Mouse (Mus musculus): ENCODE data around the gene Zkscan5. TPM values are rescaled to one million over a fixed set of nuclear protein-coding genes. Genes with fewer than 3 reads are reported as not detected.
A peak's percentile ranks its signal among the peaks of the same experiment; 100 is the strongest.

Gene Zkscan5
- polyA plus RNA-seq, 1 experiment, result 11.2 TPM

- Histone ChIP-seq H3K4me3 (replicated peaks; ENCODE audit: insufficient read depth, low read depth, low read length) (no peak overlapping the region), H3K27ac (ENCODE audit: insufficient read depth, low read length) (no peak overlapping the region), H3K27me3 (ENCODE audit: control insufficient read depth, insufficient read depth, low read length) (no peaks in the 10 kb centered on the region), H3K4me1 (ENCODE audit: control insufficient read depth, insufficient read depth, low read length) (no peaks in the 10 kb centered on the region; the same call in 1 of the 2 replicates)
- DNase-seq, result no peak
- WGBS, result 81% methylated on average over 4 of the region's 4 CpGs
- no peak for TF ChIP-seq CTCF (IDR thresholded peaks at IDR 0.05; ENCODE audit: borderline replicate concordance, insufficient read depth, low read depth, low read length)
- no peak for TF ChIP-seq POLR2A (IDR thresholded peaks at IDR 0.05; ENCODE audit: borderline replicate concordance, insufficient read depth, low read length)
Measured at GRCm38 (mm10) chr5:145230641-145231040, 26.3 kb downstream of the Zkscan5 start.

- Histone ChIP-seq H3K4me1 (ENCODE audit: control insufficient read depth, insufficient read depth, low read length) (no peaks in the 10 kb centered on the region; the same call in 1 of the 2 replicates), H3K4me3 (replicated peaks; ENCODE audit: insufficient read depth, low read depth, low read length) (peak within 1 kb of the TSS; percentile 87), H3K27ac (ENCODE audit: insufficient read depth, low read length) (peak within 1 kb of the TSS; percentile 88), H3K27me3 (ENCODE audit: control insufficient read depth, insufficient read depth, low read length) (no peaks in the 10 kb centered on the region)
- peak; percentile 98 to 99 for DNase-seq
- TF ChIP-seq POLR2A (IDR thresholded peaks at IDR 0.05; ENCODE audit: borderline replicate concordance, insufficient read depth, low read length) (peak; percentile 98), CTCF (IDR thresholded peaks at IDR 0.05; ENCODE audit: borderline replicate concordance, insufficient read depth, low read depth, low read length) (no peak)
- under 1% methylated on average over 42 of the region's 42 CpGs for WGBS
Measured at GRCm38 (mm10) chr5:145231367-145231871, 27.1 kb downstream of the Zkscan5 start, which contains the start of gene Zfp655. Gene Zfp655 (plus strand): TSS chr5:145231715.

- Histone ChIP-seq H3K4me1 (ENCODE audit: control insufficient read depth, insufficient read depth, low read length) (no peaks in the 10 kb centered on the region; the same call in 1 of the 2 replicates), H3K27ac (ENCODE audit: insufficient read depth, low read length) (peak overlapping the region; percentile 14; the same call in 1 of the 2 replicates), H3K4me3 (replicated peaks; ENCODE audit: insufficient read depth, low read depth, low read length) (peak overlapping the region; percentile 87), H3K27me3 (ENCODE audit: control insufficient read depth, insufficient read depth, low read length) (no peaks in the 10 kb centered on the region)
- TF ChIP-seq CTCF (IDR thresholded peaks at IDR 0.05; ENCODE audit: borderline replicate concordance, insufficient read depth, low read depth, low read length) (no peak), POLR2A (IDR thresholded peaks at IDR 0.05; ENCODE audit: borderline replicate concordance, insufficient read depth, low read length) (no peak)
- WGBS, result under 1% methylated on average over 47 of the region's 49 CpGs
- DNase-seq, result no peak
Measured at GRCm38 (mm10) chr5:145231893-145232411, 27.6 kb downstream of the Zkscan5 start.

GRCm38 (mm10) chr5:145234636-145235035 lies 30.3 kb downstream of the Zkscan5 start:
- H3K27ac ChIP-seq (ENCODE audit: insufficient read depth, low read length), result no peak overlapping the region
- H3K27me3 ChIP-seq (ENCODE audit: control insufficient read depth, insufficient read depth, low read length), result no peaks in the 10 kb centered on the region
- TF ChIP-seq CTCF (IDR thresholded peaks at IDR 0.05; ENCODE audit: borderline replicate concordance, insufficient read depth, low read depth, low read length) (peak; percentile 54; the same call in 1 of the 2 replicates), POLR2A (IDR thresholded peaks at IDR 0.05; ENCODE audit: borderline replicate concordance, insufficient read depth, low read length) (no peak)
- no peaks in the 10 kb centered on the region; the same call in 1 of the 2 replicates for H3K4me1 ChIP-seq (ENCODE audit: control insufficient read depth, insufficient read depth, low read length)
- no peak overlapping the region for H3K4me3 ChIP-seq (replicated peaks; ENCODE audit: insufficient read depth, low read depth, low read length)
- DNase-seq, result no peak

GRCm38 (mm10) chr5:145249520-145249919 lies 45.2 kb downstream of the Zkscan5 start:
- WGBS, result 92% methylated on average over 3 of the region's 3 CpGs
- DNase-seq, result no peak

More at GRCm38 (mm10) chr5:145249520-145249919, 45.2 kb downstream of the Zkscan5 start:
- Histone ChIP-seq H3K27ac (ENCODE audit: insufficient read depth, low read length) (no peak overlapping the region), H3K27me3 (ENCODE audit: control insufficient read depth, insufficient read depth, low read length) (no peaks in the 10 kb centered on the region), H3K4me3 (replicated peaks; ENCODE audit: insufficient read depth, low read depth, low read length) (no peak overlapping the region), H3K4me1 (ENCODE audit: control insufficient read depth, insufficient read depth, low read length) (no peaks in the 10 kb centered on the region)
- TF ChIP-seq CTCF (IDR thresholded peaks at IDR 0.05; ENCODE audit: borderline replicate concordance, insufficient read depth, low read depth, low read length), result no peak
- TF ChIP-seq POLR2A (IDR thresholded peaks at IDR 0.05; ENCODE audit: borderline replicate concordance, insufficient read depth, low read length), result no peak

Other genes starting within 250 kb of the Zkscan5 start
- gene Smurf1, start 238.7 kb upstream of the Zkscan5 start, polyA plus RNA-seq (2012; rRNA removed), result 21.6 and 21.9 TPM in 2 replicates
- not detected in 2 replicates for gene Gm4871, start 171.8 kb upstream of the Zkscan5 start, polyA plus RNA-seq (2012; rRNA removed)
- not detected in 2 replicates for gene 1700018F24Rik, start 161.6 kb upstream of the Zkscan5 start, polyA plus RNA-seq (2012; rRNA removed)
- gene Arpc1a, start 120.7 kb upstream of the Zkscan5 start, polyA plus RNA-seq (2012; rRNA removed), result 214 and 221 TPM in 2 replicates
- not detected in 2 replicates for gene Kpna7, start 120.5 kb upstream of the Zkscan5 start, polyA plus RNA-seq (2012; rRNA removed)
- 46.2 and 50.2 TPM in 2 replicates for gene Arpc1b, start 90.3 kb upstream of the Zkscan5 start, polyA plus RNA-seq (2012; rRNA removed)
- 61.0 and 70.4 TPM in 2 replicates for gene Pdap1, start 64.3 kb upstream of the Zkscan5 start, polyA plus RNA-seq (2012; rRNA removed)
- gene Bud31, start 64.2 kb upstream of the Zkscan5 start, polyA plus RNA-seq (2012; rRNA removed), result 101 and 106 TPM in 2 replicates
- 20.2 and 22.4 TPM in 2 replicates for gene Ptcd1, start 37.5 kb upstream of the Zkscan5 start, polyA plus RNA-seq (2012; rRNA removed)
- gene Cpsf4, start 37.3 kb upstream of the Zkscan5 start, polyA plus RNA-seq (2012; rRNA removed), result 40.7 and 40.9 TPM in 2 replicates
- 438 and 445 TPM in 2 replicates for gene Atp5j2, start 12.5 kb upstream of the Zkscan5 start, polyA plus RNA-seq (2012; rRNA removed)
- gene Zkscan14, start 2.7 kb upstream of the Zkscan5 start, polyA plus RNA-seq (2012; rRNA removed), result 9.9 and 10.3 TPM in 2 replicates
- gene Zfp655, start 27.2 kb downstream of the Zkscan5 start, polyA plus RNA-seq (2012; rRNA removed), result 26.5 and 26.9 TPM in 2 replicates
- 17.7 and 20.5 TPM in 2 replicates for gene Zscan25, start 75.9 kb downstream of the Zkscan5 start, polyA plus RNA-seq (2012; rRNA removed)
- gene Cyp3a57, start 140.7 kb downstream of the Zkscan5 start, polyA plus RNA-seq (2012; rRNA removed), result 0.15 TPM in 1 of 2 replicates, not detected in the other

Measured in cerebellum, adult 2 months (tissue).